Mouse (Mus musculus): ENCODE measurements around the gene Olig1. TPM values are rescaled to one million over a fixed set of nuclear protein-coding genes. Genes with fewer than 3 reads are reported as not detected.
"Not testable (repeated sequence)": the region's sequence is repeated elsewhere in the genome, so short reads cannot be mapped to it uniquely, and the experiment has no call there.

Olig1 gene
- polyA plus RNA-seq, 1 experiment from 2014 or later: 2.4 TPM

GRCm38 (mm10) chr16:91227760-91228043, 41.9 kb upstream of the Olig1 start:
- peak overlapping the region; percentile 39 for H3K9ac ChIP-seq (replicated peaks)
- no peaks in the 10 kb centered on the region for H3K9me3 ChIP-seq
- peaks cover 100% of the 10 kb centered on the region for H3K27me3 ChIP-seq
- peak overlapping the region; percentile 44 for H3K4me3 ChIP-seq
- under 1% methylated on average over 6 of the region's 6 CpGs for WGBS
- peaks cover 73% of the 10 kb centered on the region for H3K4me1 ChIP-seq
- no peak overlapping the region for H3K27ac ChIP-seq (replicated peaks)
- peak overlapping the region; percentile 54 for H3K4me2 ChIP-seq (replicated peaks)
- ATAC-seq (ENCODE audit: low FRiP score, low read depth): no peak
- H3K36me3 ChIP-seq: no peaks in the 10 kb centered on the region

DNA sequence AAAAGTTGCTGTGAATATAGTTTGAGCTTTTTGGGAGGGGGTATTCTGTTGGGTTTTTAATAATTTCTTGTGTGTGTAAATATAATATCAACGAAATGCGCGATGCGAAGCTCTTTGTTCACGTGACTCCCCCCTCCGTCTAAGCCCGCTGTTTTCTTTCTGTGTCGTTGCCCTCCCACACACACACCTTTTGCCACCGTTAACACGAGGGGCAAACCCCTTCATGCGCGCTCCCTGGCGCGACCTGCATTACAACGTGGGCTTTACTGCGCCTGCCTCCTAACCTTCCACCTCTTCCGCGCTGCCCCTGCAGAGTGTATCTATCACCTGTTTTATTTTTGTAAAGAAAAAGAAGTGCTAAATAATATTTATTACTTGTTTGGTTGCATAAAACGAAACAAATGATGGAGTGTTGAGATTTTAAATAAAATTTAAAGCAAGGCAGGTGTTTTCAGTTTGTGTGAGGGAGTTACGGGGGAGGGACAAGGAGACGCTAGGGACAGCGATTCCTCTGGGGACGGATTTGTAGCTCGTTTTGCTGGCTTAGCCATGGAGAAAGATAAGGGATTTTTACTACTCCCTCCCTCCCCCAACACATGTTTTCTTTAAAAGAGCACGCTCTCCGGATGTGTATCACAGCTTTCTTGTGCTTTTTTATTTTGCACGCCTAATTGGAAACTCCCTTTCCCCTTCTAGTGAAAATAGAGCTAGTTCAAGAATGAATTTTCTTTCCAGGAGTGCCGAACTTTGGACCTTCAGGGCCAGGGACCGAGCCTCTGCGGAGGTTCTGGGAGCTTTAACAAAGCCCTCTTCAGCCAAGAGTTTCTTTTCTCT, 41.1 kb upstream of the Olig1 start:
- Histone ChIP-seq H3K9ac (replicated peaks) (no peak overlapping the region), H3K27ac (replicated peaks) (no peak overlapping the region), H3K27me3 (peaks cover 100% of the 10 kb centered on the region), H3K9me3 (no peaks in the 10 kb centered on the region), H3K4me2 (replicated peaks) (peak overlapping the region; percentile 54), H3K36me3 (no peaks in the 10 kb centered on the region), H3K4me1 (peaks cover 70% of the 10 kb centered on the region), H3K4me3 (peak overlapping the region; percentile 44)
- WGBS: under 1% methylated on average over 30 of the region's 30 CpGs
- no peak for ATAC-seq (ENCODE audit: low FRiP score, low read depth)

- Histone ChIP-seq H3K9me3 (no peaks in the 10 kb centered on the region), H3K4me2 (replicated peaks) (peak overlapping the region; percentile 54), H3K27ac (replicated peaks) (no peak overlapping the region), H3K36me3 (no peaks in the 10 kb centered on the region), H3K27me3 (peaks cover 100% of the 10 kb centered on the region), H3K4me3 (peak overlapping the region; percentile 44), H3K9ac (replicated peaks) (no peak overlapping the region), H3K4me1 (peaks cover 64% of the 10 kb centered on the region)
- under 1% methylated on average over 10 of the region's 10 CpGs for WGBS
- no peak for ATAC-seq (ENCODE audit: low FRiP score, low read depth)
Measured at GRCm38 (mm10) chr16:91229072-91229348, 40.6 kb upstream of the Olig1 start.

DNA sequence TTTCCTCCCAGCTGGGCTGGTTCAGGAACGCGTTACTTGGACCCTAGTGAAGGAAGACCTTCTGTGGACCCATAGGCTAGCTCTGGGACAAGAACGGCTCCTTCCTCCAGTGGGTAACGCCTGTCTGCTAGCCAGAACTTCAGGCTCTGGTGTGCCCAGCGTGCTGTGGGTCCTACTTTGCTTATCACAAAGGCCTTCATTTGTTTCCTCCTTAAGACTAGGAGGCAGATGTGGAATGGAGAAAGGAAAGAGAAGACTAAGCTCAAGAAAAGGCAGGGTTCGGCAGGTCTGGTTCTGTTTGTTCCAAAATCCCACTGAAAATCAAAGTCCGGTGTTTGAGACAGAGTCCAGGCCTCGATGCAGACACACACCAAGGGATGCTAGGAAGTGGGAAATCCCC, 39.9 kb upstream of the Olig1 start:
- Histone ChIP-seq H3K27me3 (peaks cover 100% of the 10 kb centered on the region), H3K4me3 (no peak overlapping the region), H3K27ac (replicated peaks) (no peak overlapping the region), H3K4me1 (peaks cover 58% of the 10 kb centered on the region), H3K4me2 (replicated peaks) (peak overlapping the region; percentile 54), H3K36me3 (no peaks in the 10 kb centered on the region), H3K9ac (replicated peaks) (no peak overlapping the region), H3K9me3 (no peaks in the 10 kb centered on the region)
- 9% methylated on average over 8 of the region's 8 CpGs for WGBS
- no peak for ATAC-seq (ENCODE audit: low FRiP score, low read depth)

GRCm38 (mm10) chr16:91231781-91232469, 37.6 kb upstream of the Olig1 start:
- 2% methylated on average over 26 of the region's 26 CpGs for WGBS
- Histone ChIP-seq H3K27me3 (peaks cover 100% of the 10 kb centered on the region), H3K9me3 (no peaks in the 10 kb centered on the region), H3K4me2 (replicated peaks) (peak overlapping the region; percentile 18; the same call in 1 of the 2 replicates), H3K36me3 (no peaks in the 10 kb centered on the region), H3K4me3 (0 out of 2 replicates have a peak overlapping the region, but pooled peaks have one; percentile 9), H3K9ac (replicated peaks) (no peak overlapping the region), H3K4me1 (peaks cover 37% of the 10 kb centered on the region), H3K27ac (replicated peaks) (no peak overlapping the region)
- peak; percentile 74 for ATAC-seq (ENCODE audit: low FRiP score, low read depth)

DNA sequence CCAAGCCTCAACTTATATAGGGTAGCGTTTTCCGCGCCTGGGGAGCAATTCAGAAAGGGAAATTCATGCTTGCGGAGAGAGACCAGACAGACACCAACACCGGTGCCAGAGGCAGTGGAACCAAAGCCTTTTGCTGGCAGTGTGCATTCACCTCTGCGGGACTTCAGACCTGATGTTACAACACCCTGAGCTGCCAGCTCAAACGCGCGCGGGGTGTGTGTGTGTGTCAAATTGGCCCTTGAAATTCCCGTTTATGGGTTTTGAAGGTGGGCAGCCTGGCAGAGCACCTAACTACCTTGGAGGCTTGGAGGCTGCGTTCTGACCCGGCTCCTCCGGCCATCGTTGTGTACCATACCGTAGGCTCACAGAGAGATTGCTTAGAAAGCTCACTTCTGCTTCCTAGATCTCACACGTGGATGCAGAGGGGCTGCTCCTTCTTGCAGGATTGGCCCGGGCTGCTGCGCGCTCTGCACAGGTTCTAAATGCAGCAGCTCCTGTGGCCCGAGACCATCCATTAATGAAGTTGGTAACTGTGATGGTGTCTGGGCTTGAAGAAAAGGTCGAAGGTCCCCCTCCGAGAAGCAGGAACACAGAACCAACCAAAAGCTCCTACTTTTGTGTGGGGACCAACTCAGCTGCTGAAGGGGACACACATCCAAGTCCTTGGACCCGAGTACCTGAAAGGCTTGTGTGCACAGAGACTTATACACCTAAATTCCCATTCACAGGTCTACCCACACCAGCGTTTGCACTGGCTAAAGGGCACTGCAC, 36.9 kb upstream of the Olig1 start:
- Histone ChIP-seq H3K27me3 (peaks cover 100% of the 10 kb centered on the region), H3K4me3 (0 out of 2 replicates have a peak overlapping the region, but pooled peaks have one; percentile 9), H3K27ac (replicated peaks) (no peak overlapping the region), H3K4me1 (peaks cover 30% of the 10 kb centered on the region; the same call in 1 of the 2 replicates), H3K4me2 (replicated peaks) (peak overlapping the region; percentile 18; the same call in 1 of the 2 replicates), H3K9ac (replicated peaks) (no peak overlapping the region), H3K9me3 (no peaks in the 10 kb centered on the region), H3K36me3 (no peaks in the 10 kb centered on the region)
- ATAC-seq (ENCODE audit: low FRiP score, low read depth): no peak
- WGBS: 3% methylated on average over 25 of the region's 25 CpGs

- Histone ChIP-seq H3K9me3 (no peaks in the 10 kb centered on the region), H3K4me1 (peaks cover 29% of the 10 kb centered on the region; the same call in 1 of the 2 replicates), H3K36me3 (no peaks in the 10 kb centered on the region), H3K4me2 (replicated peaks) (no peak overlapping the region), H3K27me3 (peaks cover 100% of the 10 kb centered on the region), H3K4me3 (no peak overlapping the region), H3K27ac (replicated peaks) (no peak overlapping the region), H3K9ac (replicated peaks) (no peak overlapping the region)
- ATAC-seq (ENCODE audit: low FRiP score, low read depth): no peak
- 13% methylated on average over 11 of the region's 11 CpGs for WGBS
Measured at GRCm38 (mm10) chr16:91233241-91233944, 36.2 kb upstream of the Olig1 start.

- WGBS: 75% methylated on average over 4 of the region's 4 CpGs
- H3K36me3 ChIP-seq: no peaks in the 10 kb centered on the region
- H3K27ac ChIP-seq (replicated peaks): no peak overlapping the region
- no peak for ATAC-seq (ENCODE audit: low FRiP score, low read depth)
- H3K9me3 ChIP-seq: no peaks in the 10 kb centered on the region
- no peak overlapping the region for H3K4me3 ChIP-seq
- no peak overlapping the region for H3K9ac ChIP-seq (replicated peaks)
- peaks cover 94% of the 10 kb centered on the region for H3K27me3 ChIP-seq
- no peaks in the 10 kb centered on the region for H3K4me1 ChIP-seq
- no peak overlapping the region for H3K4me2 ChIP-seq (replicated peaks)
Measured at GRCm38 (mm10) chr16:91239024-91239423, 30.5 kb upstream of the Olig1 start.

- H3K4me2 ChIP-seq (replicated peaks): no peak overlapping the region
Measured at GRCm38 (mm10) chr16:91246292-91246691, 23.3 kb upstream of the Olig1 start.

GRCm38 (mm10) chr16:91255419-91256164, 14.0 kb upstream of the Olig1 start:
- not testable (repeated sequence) for H3K4me3 ChIP-seq; H3K9ac ChIP-seq (replicated peaks); H3K27ac ChIP-seq (replicated peaks); H3K36me3 ChIP-seq; ATAC-seq (ENCODE audit: low FRiP score, low read depth); H3K9me3 ChIP-seq; H3K4me1 ChIP-seq
- Histone ChIP-seq H3K4me2 (replicated peaks) (peak overlapping the region; percentile 28), H3K27me3 (peaks cover 48% of the 10 kb centered on the region)
- WGBS: 12% methylated on average over 22 of the region's 28 CpGs

More at GRCm38 (mm10) chr16:91246292-91246691, 23.3 kb upstream of the Olig1 start:
- no peak overlapping the region for H3K4me3 ChIP-seq
- no peaks in the 10 kb centered on the region for H3K36me3 ChIP-seq
- H3K27me3 ChIP-seq: peaks cover 51% of the 10 kb centered on the region
- no peak overlapping the region; the same call in 1 of the 2 replicates for H3K27ac ChIP-seq (replicated peaks)
- H3K9me3 ChIP-seq: no peaks in the 10 kb centered on the region
- H3K9ac ChIP-seq (replicated peaks): no peak overlapping the region
- WGBS: 29% methylated on average over 9 of the region's 9 CpGs
- ATAC-seq (ENCODE audit: low FRiP score, low read depth): peak; percentile 94
- peaks cover 5% of the 10 kb centered on the region for H3K4me1 ChIP-seq

- WGBS: 65% methylated on average over 3 of the region's 3 CpGs
- H3K27me3 ChIP-seq: peaks cover 80% of the 10 kb centered on the region
- ATAC-seq (ENCODE audit: low FRiP score, low read depth): no peak
- no peak overlapping the region for H3K4me3 ChIP-seq
- no peak overlapping the region for H3K9ac ChIP-seq (replicated peaks)
- H3K4me2 ChIP-seq (replicated peaks): no peak overlapping the region
- H3K9me3 ChIP-seq: no peaks in the 10 kb centered on the region
- no peak overlapping the region for H3K27ac ChIP-seq (replicated peaks)
- no peaks in the 10 kb centered on the region for H3K36me3 ChIP-seq
- peaks cover 16% of the 10 kb centered on the region for H3K4me1 ChIP-seq
Measured at GRCm38 (mm10) chr16:91258956-91259355, 10.6 kb upstream of the Olig1 start.

Measured in midbrain, embryonic 12.5 days (tissue).